Mouse (Mus musculus) lung, adult 2 months (tissue): ENCODE data around the gene Rsph6a.

Source experiments
- CTCF ChIP-seq: fragments of 200-500 bp; IDR thresholded peaks from 2 replicates; pipeline ENCODE4 v1.5.1; 2011; ENCODE audit warnings: mild to moderate bottlenecking, low read length, control low read depth; ENCODE audit not compliant: insufficient read depth
- POLR2A ChIP-seq: fragments of 200-500 bp; IDR thresholded peaks from 2 replicates; pipeline ENCODE4 v1.6.1; 2011; ENCODE audit warnings: low read depth, mild to moderate bottlenecking, control low read depth, low read length, borderline replicate concordance; ENCODE audit errors: extremely low read depth

DNA sequence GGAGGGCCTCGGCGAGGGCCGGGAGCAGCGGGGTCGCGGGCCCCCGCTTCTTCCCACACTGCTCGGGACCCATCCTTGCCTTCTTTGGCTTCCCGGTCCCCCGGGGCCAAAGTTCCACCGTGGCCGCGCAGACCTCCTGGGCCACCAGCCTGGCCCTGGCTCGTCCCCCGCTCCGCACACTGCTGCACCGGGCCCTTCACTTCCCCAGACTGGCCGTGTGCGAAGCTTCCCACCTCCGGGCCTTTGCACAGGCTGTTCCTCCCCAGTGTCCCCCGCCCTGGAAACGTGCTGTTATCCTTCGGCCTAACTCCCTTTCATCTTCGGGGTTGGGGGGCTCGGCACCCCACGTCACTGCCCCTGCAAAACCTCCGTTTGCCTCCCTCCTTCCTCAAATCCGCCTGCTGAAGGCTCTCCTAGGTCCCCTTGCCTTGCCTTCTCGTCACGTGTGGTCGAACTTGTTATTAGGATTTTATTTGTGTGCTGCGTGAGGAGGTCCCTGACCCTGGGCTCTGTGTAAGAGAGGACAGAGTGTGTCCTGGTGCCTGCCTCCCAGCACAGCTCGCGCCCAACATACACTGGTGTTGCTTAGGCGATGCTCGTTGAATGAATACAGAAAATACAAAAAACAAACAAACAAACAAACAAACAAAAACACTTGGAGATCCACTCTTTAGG, 29.8 kb upstream of the Rsph6a start:
- TF ChIP-seq CTCF (no peak), POLR2A (no peak)
